Mouse (Mus musculus): Measurements from ENCODE around the gene Lmo7.

Lmo7 gene

GRCm38 (mm10) chr14:101878346-101879049, 148.7 kb downstream of the Lmo7 start:
- no peak for DNase-seq (ENCODE audit: low spot score in 2 of 2)

GRCm38 (mm10) chr14:101879050-101879694, 149.4 kb downstream of the Lmo7 start:
- no peak for DNase-seq (ENCODE audit: low spot score in 2 of 2)

- DNase-seq (ENCODE audit: low spot score in 2 of 2): no peak
Observed at GRCm38 (mm10) chr14:101882966-101883365, 153.2 kb downstream of the Lmo7 start.

- no peak for DNase-seq (ENCODE audit: low spot score in 2 of 2)
Observed at GRCm38 (mm10) chr14:101883787-101884186, 154.0 kb downstream of the Lmo7 start.

- no peak for DNase-seq (ENCODE audit: low spot score in 2 of 2)
Observed at GRCm38 (mm10) chr14:101886320-101886719, 156.6 kb downstream of the Lmo7 start.

- DNase-seq (ENCODE audit: low spot score in 2 of 2): no peak
Observed at GRCm38 (mm10) chr14:101891903-101892448, 162.2 kb downstream of the Lmo7 start.

GRCm38 (mm10) chr14:101892496-101892895, 162.7 kb downstream of the Lmo7 start:
- DNase-seq (ENCODE audit: low spot score in 2 of 2): no peak

GRCm38 (mm10) chr14:101893215-101893614, 163.5 kb downstream of the Lmo7 start:
- no peak for DNase-seq (ENCODE audit: low spot score in 2 of 2)

GRCm38 (mm10) chr14:101898250-101898649, 168.5 kb downstream of the Lmo7 start:
- DNase-seq (ENCODE audit: low spot score in 2 of 2): no peak

- no peak for DNase-seq (ENCODE audit: low spot score in 2 of 2)
Observed at GRCm38 (mm10) chr14:101901496-101901895, 171.7 kb downstream of the Lmo7 start.

GRCm38 (mm10) chr14:101901976-101902375, 172.2 kb downstream of the Lmo7 start:
- no peak for DNase-seq (ENCODE audit: low spot score in 2 of 2)

GRCm38 (mm10) chr14:101903722-101904121, 174.0 kb downstream of the Lmo7 start:
- no peak for DNase-seq (ENCODE audit: low spot score in 2 of 2)

GRCm38 (mm10) chr14:101911983-101912382, 182.2 kb downstream of the Lmo7 start:
- DNase-seq (ENCODE audit: low spot score in 2 of 2): no peak

- no peak for DNase-seq (ENCODE audit: low spot score in 2 of 2)
Observed at GRCm38 (mm10) chr14:101912392-101912791, 182.6 kb downstream of the Lmo7 start.

- DNase-seq (ENCODE audit: low spot score in 2 of 2): no peak
Observed at GRCm38 (mm10) chr14:101914321-101914720, 184.6 kb downstream of the Lmo7 start.

GRCm38 (mm10) chr14:101915867-101916266, 186.1 kb downstream of the Lmo7 start:
- DNase-seq (ENCODE audit: low spot score in 2 of 2): no peak

- no peak for DNase-seq (ENCODE audit: low spot score in 2 of 2)
Observed at GRCm38 (mm10) chr14:101918471-101918870, 188.7 kb downstream of the Lmo7 start.

- DNase-seq (ENCODE audit: low spot score in 2 of 2): no peak
Observed at GRCm38 (mm10) chr14:101927646-101928244, 198.0 kb downstream of the Lmo7 start.

GRCm38 (mm10) chr14:101930576-101931447, 201.1 kb downstream of the Lmo7 start:
- no peak for DNase-seq (ENCODE audit: low spot score in 2 of 2)

- DNase-seq (ENCODE audit: low spot score in 2 of 2): no peak
Observed at GRCm38 (mm10) chr14:101931448-101931750, 201.6 kb downstream of the Lmo7 start.

- no peak for DNase-seq (ENCODE audit: low spot score in 2 of 2)
Observed at GRCm38 (mm10) chr14:101933551-101933950, 203.8 kb downstream of the Lmo7 start.

GRCm38 (mm10) chr14:101942971-101943370, 213.2 kb downstream of the Lmo7 start:
- DNase-seq (ENCODE audit: low spot score in 2 of 2): no peak

All from frontal cortex, postnatal 25 days (tissue).